In genomic region chr11:118410479-118410878, GRCm38 (mm10) we compare ENCODE assay signal across 22 mouse cellular contexts. TPM values are rescaled to one million over a fixed set of nuclear protein-coding genes. Genes with fewer than 3 reads are reported as not detected.
DNase-seq lines count a peak whose midpoint lies in the region; ATAC-seq and TF ChIP-seq lines count a peak whose summit lies in the region.
"Had no signal": no experiment of that assay in that cellular context is flagged by ENCODE, and none has a peak within 500 bp of the region (broad histone marks: within the 10 kb centered on the region; RNA-seq: fewer than 3 reads in every experiment).

No protein-coding gene starts in this region.

- no peaks in the 10 kb centered on the region for H3K27me3 ChIP-seq in kidney, embryonic 15.5 days
- no peaks in the 10 kb centered on the region for H3K27me3 ChIP-seq in kidney, adult 2 months (replicated peaks; ENCODE audit: control insufficient read depth, insufficient read depth, low read length)
- H3K27me3 ChIP-seq in E14TG2a.4 (ENCODE audit: insufficient read depth, low read length), result no peaks in the 10 kb centered on the region
- H3K27me3 ChIP-seq in intestine, embryonic 16.5 days (replicated peaks; ENCODE audit: control insufficient read depth, insufficient read depth, low read length), result no peaks in the 10 kb centered on the region
- H3K27me3 ChIP-seq in stomach, embryonic 15.5 days (replicated peaks), result no peaks in the 10 kb centered on the region
- H3K27me3 ChIP-seq: CH12.LX; forebrain, embryonic 13.5 days; hindbrain, embryonic 13.5 days had no signal

- TF ChIP-seq POLR2A in kidney, adult 2 months (IDR thresholded peaks at IDR 0.05; ENCODE audit: low read depth, low read length), result no peak

- 78% methylated on average over 10 of the region's 10 CpGs for WGBS in kidney, embryonic 15.5 days
- WGBS in kidney, adult 2 months, result 75% methylated on average over 10 of the region's 10 CpGs
- WGBS in intestine, embryonic 16.5 days, result 68% methylated on average over 10 of the region's 10 CpGs
- WGBS in stomach, embryonic 15.5 days, result 83% methylated on average over 10 of the region's 10 CpGs

- H3K4me2 ChIP-seq in kidney, embryonic 15.5 days, result no peak overlapping the region
- H3K4me2 ChIP-seq in intestine, embryonic 16.5 days (ENCODE audit: low read depth, low read length), result 0 out of 2 replicates have a peak overlapping the region, but pooled peaks have one; percentile 24
- H3K4me2 ChIP-seq in stomach, embryonic 15.5 days, result no peak overlapping the region
- H3K4me2 ChIP-seq: forebrain, embryonic 13.5 days; hindbrain, embryonic 13.5 days had no signal

- DNase-seq in kidney, adult 2 months, result no peak
- no peak for DNase-seq in B cell, adult 2 months
- no peak for DNase-seq in gastrocnemius, postnatal 14 days
- no peak for DNase-seq in gastrocnemius, postnatal 10 days
- DNase-seq: adrenal gland, adult 2 months; adrenal gland, postnatal 25 days; cerebellum, adult 18-20 months; cerebellum, adult 9-11 months; forebrain, postnatal 0 days; gastrocnemius, postnatal 36 days; heart, adult 18-20 months; heart, postnatal 10 days had no signal

- no peak overlapping the region for H3K4me3 ChIP-seq in kidney, embryonic 15.5 days (replicated peaks)
- H3K4me3 ChIP-seq in kidney, adult 2 months (ENCODE audit: insufficient read depth, low read depth, low read length), result no peak overlapping the region
- peak overlapping the region; percentile 29; the same call in 1 of the 2 replicates for H3K4me3 ChIP-seq in E14TG2a.4 (replicated peaks; ENCODE audit: low read length)
- no peak overlapping the region for H3K4me3 ChIP-seq in intestine, embryonic 16.5 days (ENCODE audit: low read length)
- no peak overlapping the region for H3K4me3 ChIP-seq in stomach, embryonic 15.5 days (replicated peaks)
- H3K4me3 ChIP-seq: embryonic facial prominence, embryonic 10.5 days; forebrain, embryonic 13.5 days; heart, embryonic 10.5 days; hindbrain, embryonic 13.5 days had no signal

- H3K36me3 ChIP-seq in kidney, embryonic 15.5 days, result peaks cover 78% of the 10 kb centered on the region
- H3K36me3 ChIP-seq in kidney, adult 2 months (ENCODE audit: control insufficient read depth, insufficient read depth, low read length), result peaks cover 4% of the 10 kb centered on the region; the same call in 1 of the 2 replicates
- H3K36me3 ChIP-seq in E14TG2a.4 (ENCODE audit: insufficient read depth, low read length), result peaks cover 97% of the 10 kb centered on the region
- H3K36me3 ChIP-seq in intestine, embryonic 16.5 days (ENCODE audit: control insufficient read depth, insufficient read depth, low read length), result peaks cover 6% of the 10 kb centered on the region
- H3K36me3 ChIP-seq in stomach, embryonic 15.5 days, result peaks cover 38% of the 10 kb centered on the region

- no peaks in the 10 kb centered on the region for H3K9me3 ChIP-seq in kidney, embryonic 15.5 days (replicated peaks)
- no peaks in the 10 kb centered on the region for H3K9me3 ChIP-seq in E14TG2a.4 (ENCODE audit: low read length)
- H3K9me3 ChIP-seq in intestine, embryonic 16.5 days (ENCODE audit: control insufficient read depth, low read length), result no peaks in the 10 kb centered on the region
- H3K9me3 ChIP-seq in stomach, embryonic 15.5 days, result no peaks in the 10 kb centered on the region
- H3K9me3 ChIP-seq: embryonic facial prominence, embryonic 10.5 days; forebrain, embryonic 13.5 days; heart, embryonic 10.5 days; hindbrain, embryonic 13.5 days had no signal

- TF ChIP-seq CTCF in kidney, adult 2 months (conservative IDR thresholded peaks at IDR 0.05; ENCODE audit: insufficient read depth, insufficient read length, low read depth, low read length), result no peak
- no peak for TF ChIP-seq CTCF in E14TG2a.4 (conservative IDR thresholded peaks at IDR 0.05; ENCODE audit: low read length)

- intact Hi-C loops in gastrocnemius, postnatal 14 days (cut with DNase I; ENCODE audit: low total_unique reads), result no loop called here

- H3K9ac ChIP-seq in kidney, embryonic 15.5 days, result no peak overlapping the region
- H3K9ac ChIP-seq in intestine, embryonic 16.5 days (ENCODE audit: low read depth, low read length), result peak overlapping the region; percentile 36
- no peak overlapping the region for H3K9ac ChIP-seq in stomach, embryonic 15.5 days
- H3K9ac ChIP-seq: forebrain, embryonic 13.5 days; forebrain, postnatal 0 days; hindbrain, embryonic 13.5 days had no signal

- no peak for ATAC-seq in kidney, embryonic 15.5 days (replicated peaks; ENCODE audit: low FRiP score)
- ATAC-seq in intestine, embryonic 16.5 days, result peak; percentile 43
- no peak for ATAC-seq in stomach, embryonic 15.5 days (ENCODE audit: insufficient read depth, low FRiP score, low read depth)
- ATAC-seq: forebrain, embryonic 13.5 days; forebrain, postnatal 0 days had no signal

- peak overlapping the region; percentile 78; the same call in 1 of the 2 replicates for H3K27ac ChIP-seq in kidney, embryonic 15.5 days
- no peak overlapping the region for H3K27ac ChIP-seq in kidney, adult 2 months (ENCODE audit: insufficient read depth, low read depth, low read length)
- H3K27ac ChIP-seq in intestine, embryonic 16.5 days (ENCODE audit: low read length), result peak overlapping the region; percentile 95
- H3K27ac ChIP-seq in stomach, embryonic 15.5 days, result peak overlapping the region; percentile 68
- H3K27ac ChIP-seq: embryonic facial prominence, embryonic 10.5 days; forebrain, embryonic 13.5 days; heart, embryonic 10.5 days; hindbrain, embryonic 13.5 days had no signal

- peaks cover 51% of the 10 kb centered on the region for H3K4me1 ChIP-seq in kidney, embryonic 15.5 days
- peaks cover 44% of the 10 kb centered on the region for H3K4me1 ChIP-seq in kidney, adult 2 months (ENCODE audit: control insufficient read depth, insufficient read depth, low read length)
- H3K4me1 ChIP-seq in E14TG2a.4 (replicated peaks; ENCODE audit: low read depth, low read length), result peaks cover 66% of the 10 kb centered on the region
- H3K4me1 ChIP-seq in intestine, embryonic 16.5 days (ENCODE audit: control insufficient read depth, insufficient read depth, low read length), result peaks cover 47% of the 10 kb centered on the region
- 0 out of 2 replicates have a peak, but pooled peaks cover 17% of the 10 kb centered on the region for H3K4me1 ChIP-seq in stomach, embryonic 15.5 days

RNA-seq across cellular contexts. Expression of gene Cant1, which starts 8.4 kb away (rescaled TPM):
- 26.7 and 32.9 TPM in 2 replicates for polyA plus RNA-seq in kidney, embryonic 15.5 days (2015; fragmentation: Nextera tagmentation; extraction: Ambion mirVana)
- polyA plus RNA-seq in kidney, adult 2 months (2012; rRNA removed), result 42.6 and 53.0 TPM in 2 replicates
- 38.7 and 44.1 TPM in 2 replicates for polyA plus RNA-seq in intestine, embryonic 16.5 days (2015; fragmentation: Nextera tagmentation; extraction: Ambion mirVana)
- polyA plus RNA-seq in stomach, embryonic 15.5 days (2015; fragmentation: Nextera tagmentation; extraction: Ambion mirVana), result 30.7 and 32.1 TPM in 2 replicates
- 10 to 100 TPM; 11.0 to 11.7 TPM for total RNA-seq in gastrocnemius, postnatal 14 days (2021)
- 10 to 100 TPM; 13.1 to 14.9 TPM for total RNA-seq in gastrocnemius, postnatal 10 days (2021)

RNA-seq across cellular contexts. Expression of gene Lgals3bp, which starts 8.6 kb away (rescaled TPM):
- 13.6 and 18.2 TPM in 2 replicates for polyA plus RNA-seq in kidney, embryonic 15.5 days (2015; fragmentation: Nextera tagmentation; extraction: Ambion mirVana)
- polyA plus RNA-seq in kidney, adult 2 months (2012; rRNA removed), result 360 and 363 TPM in 2 replicates
- polyA plus RNA-seq in intestine, embryonic 16.5 days (2015; fragmentation: Nextera tagmentation; extraction: Ambion mirVana), result 226 and 234 TPM in 2 replicates
- polyA plus RNA-seq in stomach, embryonic 15.5 days (2015; fragmentation: Nextera tagmentation; extraction: Ambion mirVana), result 67.4 and 81.5 TPM in 2 replicates
- 10 to 100 TPM; 11.0 to 11.9 TPM for total RNA-seq in gastrocnemius, postnatal 14 days (2021)
- total RNA-seq in gastrocnemius, postnatal 10 days (2021), result 10 to 100 TPM; 10.7 to 18.2 TPM

RNA-seq across cellular contexts. Expression of gene C1qtnf1, which starts 17.5 kb away (rescaled TPM):
- 5.9 and 7.2 TPM in 2 replicates for polyA plus RNA-seq in kidney, embryonic 15.5 days (2015; fragmentation: Nextera tagmentation; extraction: Ambion mirVana)
- polyA plus RNA-seq in kidney, adult 2 months (2012; rRNA removed), result 22.8 and 24.2 TPM in 2 replicates
- polyA plus RNA-seq in intestine, embryonic 16.5 days (2015; fragmentation: Nextera tagmentation; extraction: Ambion mirVana), result 7.1 and 7.3 TPM in 2 replicates
- 6.8 and 8.3 TPM in 2 replicates for polyA plus RNA-seq in stomach, embryonic 15.5 days (2015; fragmentation: Nextera tagmentation; extraction: Ambion mirVana)
- 10 to 100 TPM; 26.4 to 30.2 TPM for total RNA-seq in gastrocnemius, postnatal 14 days (2021)
- total RNA-seq in gastrocnemius, postnatal 10 days (2021), result 10 to 100 TPM; 31.8 to 37.4 TPM
- total RNA-seq: hematopoietic stem cell, adult 5-6 weeks had no signal

RNA-seq across cellular contexts. Expression of gene Timp2, which starts 54.9 kb away (rescaled TPM):
- 84.4 and 87.7 TPM in 2 replicates for polyA plus RNA-seq in kidney, embryonic 15.5 days (2015; fragmentation: Nextera tagmentation; extraction: Ambion mirVana)
- 78.7 and 83.3 TPM in 2 replicates for polyA plus RNA-seq in kidney, adult 2 months (2012; rRNA removed)
- polyA plus RNA-seq in intestine, embryonic 16.5 days (2015; fragmentation: Nextera tagmentation; extraction: Ambion mirVana), result 30.9 and 45.1 TPM in 2 replicates
- 78.8 and 83.0 TPM in 2 replicates for polyA plus RNA-seq in stomach, embryonic 15.5 days (2015; fragmentation: Nextera tagmentation; extraction: Ambion mirVana)
- total RNA-seq in gastrocnemius, postnatal 14 days (2021), result 100 to 1,000 TPM; 119 to 133 TPM
- total RNA-seq in gastrocnemius, postnatal 10 days (2021), result 100 to 1,000 TPM; 151 to 185 TPM
